Mouse (Mus musculus): Measurements from ENCODE around the gene Jph4. TPM values are rescaled to one million over a fixed set of nuclear protein-coding genes. Genes with fewer than 3 reads are reported as not detected.

Jph4 gene
- polyA plus RNA-seq, 1 experiment = 7.4 TPM

DNA sequence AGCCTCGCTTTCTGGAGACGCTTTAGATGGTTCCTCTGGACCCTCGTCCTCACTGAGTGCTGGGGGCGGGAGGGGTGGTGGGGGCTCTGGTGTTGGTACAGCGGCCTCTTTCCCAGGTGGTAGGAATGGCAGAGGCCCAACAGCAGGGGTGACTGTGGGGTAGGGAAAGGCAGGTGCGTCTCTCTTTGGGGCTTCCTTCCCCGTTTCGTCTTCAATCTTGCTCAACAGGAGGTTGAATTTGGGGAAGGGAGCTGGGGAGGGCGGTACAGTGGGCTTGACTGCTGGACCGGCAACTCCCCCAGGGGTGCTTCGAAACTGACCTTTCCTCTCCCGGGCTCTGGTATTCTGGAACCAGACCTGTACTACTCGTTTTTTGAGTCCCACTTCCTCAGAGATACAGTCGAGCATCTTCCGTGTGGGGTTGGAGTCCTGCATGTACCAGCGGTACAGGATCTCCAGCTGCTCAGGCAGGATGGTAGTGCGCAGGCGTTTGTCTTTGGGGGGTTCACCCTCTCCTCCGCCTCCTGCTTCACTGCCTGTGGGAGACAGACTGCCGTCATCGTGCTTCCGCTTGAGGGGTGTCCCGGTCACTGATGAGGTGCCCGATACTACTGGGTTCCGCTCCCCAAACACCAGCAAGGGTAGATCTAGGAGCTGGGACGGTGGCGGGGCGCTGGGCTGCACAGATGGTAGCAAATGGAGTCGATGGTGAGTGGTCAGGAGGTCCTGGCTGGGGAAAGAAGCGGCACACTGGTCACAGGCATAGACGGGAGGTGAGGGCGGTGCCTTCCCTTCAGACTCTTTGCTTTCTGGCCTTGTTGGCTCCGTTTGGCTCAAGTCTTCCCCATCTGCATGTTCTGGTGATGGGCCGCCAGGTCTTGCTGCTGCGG is 52.0 kb downstream of the Jph4 start:
- no peak overlapping the region for H3K27ac ChIP-seq (ENCODE audit: control insufficient read depth, insufficient read depth, low read depth, low read length)
- H3K4me3 ChIP-seq (ENCODE audit: control insufficient read depth, low read depth, low read length) = peak overlapping the region; percentile 30
- no peak for TF ChIP-seq CTCF (IDR thresholded peaks at IDR 0.05; ENCODE audit: control insufficient read depth, insufficient read depth, insufficient replicate concordance, low read depth, low read length)
- no peak for TF ChIP-seq POLR2A (IDR thresholded peaks at IDR 0.05; ENCODE audit: control insufficient read depth, low read depth, low read length)
- no peaks in the 10 kb centered on the region for H3K36me3 ChIP-seq (ENCODE audit: control insufficient read depth, insufficient read depth, low read length)
- no peaks in the 10 kb centered on the region for H3K27me3 ChIP-seq (ENCODE audit: control insufficient read depth, insufficient read depth, low read length)
- peaks cover 10% of the 10 kb centered on the region for H3K4me1 ChIP-seq (ENCODE audit: control insufficient read depth, insufficient read depth, low read length)

GRCm38 (mm10) chr14:55063581-55064381 is 53.0 kb downstream of the Jph4 start:
- Histone ChIP-seq H3K4me3 (ENCODE audit: control insufficient read depth, low read depth, low read length) (peak overlapping the region; percentile 11), H3K4me1 (ENCODE audit: control insufficient read depth, insufficient read depth, low read length) (peaks cover 10% of the 10 kb centered on the region), H3K27ac (ENCODE audit: control insufficient read depth, insufficient read depth, low read depth, low read length) (no peak overlapping the region), H3K27me3 (ENCODE audit: control insufficient read depth, insufficient read depth, low read length) (no peaks in the 10 kb centered on the region), H3K36me3 (ENCODE audit: control insufficient read depth, insufficient read depth, low read length) (no peaks in the 10 kb centered on the region)
- TF ChIP-seq POLR2A (IDR thresholded peaks at IDR 0.05; ENCODE audit: control insufficient read depth, low read depth, low read length) (no peak; the same call in 1 of the 2 replicates), CTCF (IDR thresholded peaks at IDR 0.05; ENCODE audit: control insufficient read depth, insufficient read depth, insufficient replicate concordance, low read depth, low read length) (no peak)

DNA sequence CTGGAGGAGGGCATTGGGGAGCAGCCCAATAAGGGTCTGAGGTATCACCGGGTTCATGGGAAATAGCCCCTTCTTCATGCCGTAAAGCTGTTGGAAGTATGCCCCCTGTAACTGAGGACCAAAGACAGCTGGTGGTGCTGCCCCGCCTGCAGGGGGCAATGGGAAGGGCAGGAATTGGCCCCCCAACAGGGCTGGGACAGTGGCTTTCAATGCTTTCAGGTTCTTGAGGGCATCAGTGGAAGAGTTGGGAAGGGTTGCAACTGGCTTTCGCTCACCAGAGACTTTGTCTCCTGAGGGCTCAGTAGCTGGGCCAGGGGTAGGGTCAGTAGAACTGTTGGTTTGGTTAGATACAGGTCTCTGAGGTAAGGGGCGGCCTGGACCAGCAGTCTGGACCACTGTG is 53.6 kb downstream of the Jph4 start:
- Histone ChIP-seq H3K36me3 (ENCODE audit: control insufficient read depth, insufficient read depth, low read length) (no peaks in the 10 kb centered on the region), H3K4me3 (ENCODE audit: control insufficient read depth, low read depth, low read length) (peak overlapping the region; percentile 11), H3K4me1 (ENCODE audit: control insufficient read depth, insufficient read depth, low read length) (peaks cover 10% of the 10 kb centered on the region), H3K27ac (ENCODE audit: control insufficient read depth, insufficient read depth, low read depth, low read length) (no peak overlapping the region), H3K27me3 (ENCODE audit: control insufficient read depth, insufficient read depth, low read length) (no peaks in the 10 kb centered on the region)
- no peak for TF ChIP-seq CTCF (IDR thresholded peaks at IDR 0.05; ENCODE audit: control insufficient read depth, insufficient read depth, insufficient replicate concordance, low read depth, low read length)
- no peak for TF ChIP-seq POLR2A (IDR thresholded peaks at IDR 0.05; ENCODE audit: control insufficient read depth, low read depth, low read length)

DNA sequence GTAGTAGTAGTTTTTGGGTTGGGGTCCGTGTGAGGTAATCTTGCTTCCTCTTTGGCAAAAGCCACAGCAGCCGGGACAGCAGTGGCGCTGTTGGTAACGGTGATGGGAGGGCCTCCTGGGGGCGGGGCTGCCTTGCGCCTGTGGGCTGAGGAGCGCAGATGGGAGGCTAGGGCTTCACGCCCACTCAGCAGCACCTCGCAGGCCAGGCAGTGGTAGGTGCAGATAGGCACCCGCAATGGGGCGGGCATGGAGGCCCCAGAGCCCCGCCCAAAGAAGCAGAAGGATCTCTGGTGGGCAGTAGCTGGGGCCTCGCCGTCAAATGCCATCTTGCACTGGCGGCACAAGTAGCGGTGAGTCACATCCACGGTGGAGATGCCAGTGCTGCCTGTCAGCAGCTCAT is 54.1 kb downstream of the Jph4 start:
- peak overlapping the region; percentile 10 for H3K4me3 ChIP-seq (ENCODE audit: control insufficient read depth, low read depth, low read length)
- H3K27ac ChIP-seq (ENCODE audit: control insufficient read depth, insufficient read depth, low read depth, low read length) = no peak overlapping the region
- H3K36me3 ChIP-seq (ENCODE audit: control insufficient read depth, insufficient read depth, low read length) = no peaks in the 10 kb centered on the region
- H3K27me3 ChIP-seq (ENCODE audit: control insufficient read depth, insufficient read depth, low read length) = no peaks in the 10 kb centered on the region
- TF ChIP-seq POLR2A (IDR thresholded peaks at IDR 0.05; ENCODE audit: control insufficient read depth, low read depth, low read length) (no peak), CTCF (IDR thresholded peaks at IDR 0.05; ENCODE audit: control insufficient read depth, insufficient read depth, insufficient replicate concordance, low read depth, low read length) (no peak)
- H3K4me1 ChIP-seq (ENCODE audit: control insufficient read depth, insufficient read depth, low read length) = peaks cover 10% of the 10 kb centered on the region

DNA sequence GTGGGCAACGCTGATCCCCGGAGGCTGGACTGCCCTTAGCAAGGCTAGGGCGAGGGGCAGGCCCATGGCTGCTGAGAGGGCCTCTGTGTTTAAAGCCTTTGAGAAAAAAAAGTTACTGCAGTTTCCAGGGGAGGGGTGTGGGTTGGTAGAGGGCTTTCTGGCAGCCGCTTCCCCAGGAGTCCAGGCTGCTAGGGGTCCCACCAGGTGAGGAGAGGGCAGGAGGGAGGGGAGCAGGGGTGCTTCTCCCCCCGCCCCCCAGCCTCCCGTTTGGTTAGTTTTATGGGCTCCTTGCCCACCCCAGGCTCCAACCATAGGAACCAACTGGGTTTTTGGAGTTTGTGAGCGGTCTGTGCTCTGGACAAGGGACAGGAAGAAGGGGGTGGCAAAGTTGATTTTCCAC is 54.9 kb downstream of the Jph4 start:
- Histone ChIP-seq H3K36me3 (ENCODE audit: control insufficient read depth, insufficient read depth, low read length) (no peaks in the 10 kb centered on the region), H3K4me1 (ENCODE audit: control insufficient read depth, insufficient read depth, low read length) (peaks cover 10% of the 10 kb centered on the region), H3K27me3 (ENCODE audit: control insufficient read depth, insufficient read depth, low read length) (no peaks in the 10 kb centered on the region), H3K27ac (ENCODE audit: control insufficient read depth, insufficient read depth, low read depth, low read length) (no peak overlapping the region), H3K4me3 (ENCODE audit: control insufficient read depth, low read depth, low read length) (no peak overlapping the region)
- TF ChIP-seq CTCF (IDR thresholded peaks at IDR 0.05; ENCODE audit: control insufficient read depth, insufficient read depth, insufficient replicate concordance, low read depth, low read length) (no peak), POLR2A (IDR thresholded peaks at IDR 0.05; ENCODE audit: control insufficient read depth, low read depth, low read length) (no peak)

GRCm38 (mm10) chr14:55059931-55060330 is 56.8 kb downstream of the Jph4 start:
- H3K27ac ChIP-seq (ENCODE audit: control insufficient read depth, insufficient read depth, low read depth, low read length) = no peak overlapping the region
- no peaks in the 10 kb centered on the region; the same call in 1 of the 2 replicates for H3K4me1 ChIP-seq (ENCODE audit: control insufficient read depth, insufficient read depth, low read length)
- H3K36me3 ChIP-seq (ENCODE audit: control insufficient read depth, insufficient read depth, low read length) = no peaks in the 10 kb centered on the region
- TF ChIP-seq POLR2A (IDR thresholded peaks at IDR 0.05; ENCODE audit: control insufficient read depth, low read depth, low read length) = no peak
- TF ChIP-seq CTCF (IDR thresholded peaks at IDR 0.05; ENCODE audit: control insufficient read depth, insufficient read depth, insufficient replicate concordance, low read depth, low read length) = no peak
- H3K4me3 ChIP-seq (ENCODE audit: control insufficient read depth, low read depth, low read length) = no peak overlapping the region
- H3K27me3 ChIP-seq (ENCODE audit: control insufficient read depth, insufficient read depth, low read length) = no peaks in the 10 kb centered on the region

DNA sequence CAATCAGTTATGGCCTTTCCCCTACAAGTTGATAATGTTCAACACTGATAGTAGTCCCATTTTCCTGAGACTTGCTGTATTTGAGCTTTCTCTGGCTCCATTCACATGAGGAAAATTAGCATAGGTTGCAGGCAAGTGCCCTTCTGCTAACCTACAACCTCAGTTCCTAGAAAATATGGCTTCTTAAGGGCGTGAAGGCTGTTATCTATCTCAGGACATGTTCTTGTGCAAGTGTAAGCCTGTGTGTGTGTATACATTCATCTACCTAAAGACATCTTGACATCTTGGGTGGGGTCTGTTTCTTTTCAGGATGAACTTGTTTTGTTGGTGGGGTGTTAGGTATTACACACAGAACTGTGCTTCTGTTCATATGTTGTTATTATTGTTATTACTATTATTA is 57.7 kb downstream of the Jph4 start:
- no peak for TF ChIP-seq POLR2A (IDR thresholded peaks at IDR 0.05; ENCODE audit: control insufficient read depth, low read depth, low read length)
- TF ChIP-seq CTCF (IDR thresholded peaks at IDR 0.05; ENCODE audit: control insufficient read depth, insufficient read depth, insufficient replicate concordance, low read depth, low read length) = no peak

More for the DNA sequence above, 57.7 kb downstream of the Jph4 start:
- no peak overlapping the region for H3K27ac ChIP-seq (ENCODE audit: control insufficient read depth, insufficient read depth, low read depth, low read length)
- H3K36me3 ChIP-seq (ENCODE audit: control insufficient read depth, insufficient read depth, low read length) = no peaks in the 10 kb centered on the region
- no peak overlapping the region for H3K4me3 ChIP-seq (ENCODE audit: control insufficient read depth, low read depth, low read length)
- no peaks in the 10 kb centered on the region; the same call in 1 of the 2 replicates for H3K4me1 ChIP-seq (ENCODE audit: control insufficient read depth, insufficient read depth, low read length)
- no peaks in the 10 kb centered on the region for H3K27me3 ChIP-seq (ENCODE audit: control insufficient read depth, insufficient read depth, low read length)

Other genes starting within 250 kb of the Jph4 start
- 94.0 and 97.4 TPM in 2 replicates for gene Homez, start 246.0 kb downstream of the Jph4 start, polyA plus RNA-seq (2012; rRNA removed)
- gene Ppp1r3e, start 239.4 kb downstream of the Jph4 start, polyA plus RNA-seq (2012; rRNA removed) = 5.4 TPM in 2 replicates
- 29.4 and 31.2 TPM in 2 replicates for gene Bcl2l2, start 233.6 kb downstream of the Jph4 start, polyA plus RNA-seq (2012; rRNA removed)
- gene Gm20521, start 233.5 kb downstream of the Jph4 start, polyA plus RNA-seq (2012; rRNA removed) = 2.0 and 2.2 TPM in 2 replicates
- gene Pabpn1, start 224.4 kb downstream of the Jph4 start, polyA plus RNA-seq (2012; rRNA removed) = 341 and 429 TPM in 2 replicates
- gene Slc22a17, start 203.8 kb downstream of the Jph4 start, polyA plus RNA-seq (2012; rRNA removed) = 27.3 and 27.8 TPM in 2 replicates
- gene Efs, start 190.8 kb downstream of the Jph4 start, polyA plus RNA-seq (2012; rRNA removed) = 1.6 and 1.7 TPM in 2 replicates
- gene Il25, start 184.2 kb downstream of the Jph4 start, polyA plus RNA-seq (2012; rRNA removed) = not detected in 2 replicates
- gene Cmtm5, start 180.7 kb downstream of the Jph4 start, polyA plus RNA-seq (2012; rRNA removed) = not detected in 2 replicates
- 0.40 and 1.4 TPM in 2 replicates for gene Myh6, start 150.0 kb downstream of the Jph4 start, polyA plus RNA-seq (2012; rRNA removed)
- gene Gm17428, start 140.0 kb downstream of the Jph4 start, polyA plus RNA-seq (2012; rRNA removed) = not detected in 2 replicates
- 0.75 and 1.9 TPM in 2 replicates for gene Myh7, start 122.3 kb downstream of the Jph4 start, polyA plus RNA-seq (2012; rRNA removed)
- 10.6 and 13.1 TPM in 2 replicates for gene Ngdn, start 101.5 kb downstream of the Jph4 start, polyA plus RNA-seq (2012; rRNA removed)
- gene Zfhx2, start 24.6 kb downstream of the Jph4 start, polyA plus RNA-seq (2012; rRNA removed) = 3.8 and 4.4 TPM in 2 replicates
- 4.6 and 4.9 TPM in 2 replicates for gene Thtpa, start 22.2 kb downstream of the Jph4 start, polyA plus RNA-seq (2012; rRNA removed)
- 3.0 and 4.0 TPM in 2 replicates for gene Ap1g2, start 10.3 kb downstream of the Jph4 start, polyA plus RNA-seq (2012; rRNA removed)
- 2.7 and 2.9 TPM in 2 replicates for gene Dhrs2, start 105.1 kb upstream of the Jph4 start, polyA plus RNA-seq (2012; rRNA removed)

Data from testis, adult 2 months (tissue).